Mouse (Mus musculus) lung, postnatal 0 days (tissue): ENCODE measurements around the gene Rpl7a.

Experiments
- CTCF ChIP-seq: IDR thresholded peaks from 2 replicates; pipeline ENCODE4 v1.5.1; 2016; ENCODE audit warnings: antibody characterized with exemption, mild to moderate bottlenecking
- EP300 ChIP-seq: IDR thresholded peaks from 2 replicates; pipeline ENCODE4 v1.6.1; 2016; ENCODE audit warnings: antibody characterized with exemption, mild to moderate bottlenecking, control low read depth

- TF ChIP-seq CTCF (no peak), EP300 (no peak)
Measured at GRCm38 (mm10) chr2:26903311-26903710, 7.3 kb upstream of the Rpl7a start.
